Mouse (Mus musculus) embryonic facial prominence, embryonic 13.5 days (tissue): Measurements from ENCODE around the gene Oas3. TPM values are rescaled to one million over a fixed set of nuclear protein-coding genes. Genes with fewer than 3 reads are reported as not detected.

ENCODE experiments used
- polyA plus RNA-seq: library from polyadenylated mRNA; unstranded; fragments of >200 nt; fragmentation: Nextera tagmentation; extraction: Ambion mirVana; gene quantifications from 2 replicates; pipeline ENCODE4 v1.2.1, GENCODE M21; 2015

The Oas3 gene
- polyA plus RNA-seq, 1 experiment from 2014 or later = 0.11 TPM

Other genes starting within 250 kb of the Oas3 start
- 21.0 and 22.3 TPM in 2 replicates for gene Tpcn1, start 189.0 kb downstream of the Oas3 start, polyA plus RNA-seq
- gene Iqcd, start 188.6 kb downstream of the Oas3 start, polyA plus RNA-seq = 0.60 and 0.80 TPM in 2 replicates
- 16.2 and 17.6 TPM in 2 replicates for gene Rita1, start 165.1 kb downstream of the Oas3 start, polyA plus RNA-seq
- 45.6 and 46.8 TPM in 2 replicates for gene Ddx54, start 164.9 kb downstream of the Oas3 start, polyA plus RNA-seq
- gene Cfap73, start 143.4 kb downstream of the Oas3 start, polyA plus RNA-seq = not detected in 2 replicates
- 0.32 TPM in 1 of 2 replicates, not detected in the other for gene Rasal1, start 128.8 kb downstream of the Oas3 start, polyA plus RNA-seq
- 6.2 and 7.2 TPM in 2 replicates for gene Dtx1, start 65.7 kb downstream of the Oas3 start, polyA plus RNA-seq
- gene Oas2, start 27.8 kb downstream of the Oas3 start, polyA plus RNA-seq = 0.21 and 0.38 TPM in 2 replicates
- not detected in 2 replicates for gene Oas1e, start 17.9 kb upstream of the Oas3 start, polyA plus RNA-seq
- 0.32 and 0.46 TPM in 2 replicates for gene Oas1c, start 34.9 kb upstream of the Oas3 start, polyA plus RNA-seq
- gene Oas1f, start 69.7 kb upstream of the Oas3 start, polyA plus RNA-seq = not detected in 2 replicates
- gene Oas1h, start 83.8 kb upstream of the Oas3 start, polyA plus RNA-seq = not detected in 2 replicates
- gene Oas1g, start 110.0 kb upstream of the Oas3 start, polyA plus RNA-seq = 0.14 and 0.59 TPM in 2 replicates
- 1.2 and 1.5 TPM in 2 replicates for gene Oas1a, start 129.9 kb upstream of the Oas3 start, polyA plus RNA-seq
- not detected in 2 replicates for gene Oas1d, start 136.9 kb upstream of the Oas3 start, polyA plus RNA-seq
- gene Rph3a, start 232.4 kb upstream of the Oas3 start, polyA plus RNA-seq = 0.15 and 0.19 TPM in 2 replicates